Mouse (Mus musculus): ENCODE data around the gene Gm3558.
"Not testable (repeated sequence)": the region's sequence is repeated elsewhere in the genome, so short reads cannot be mapped to it uniquely, and the experiment has no call there.

The Gm3558 gene

DNA sequence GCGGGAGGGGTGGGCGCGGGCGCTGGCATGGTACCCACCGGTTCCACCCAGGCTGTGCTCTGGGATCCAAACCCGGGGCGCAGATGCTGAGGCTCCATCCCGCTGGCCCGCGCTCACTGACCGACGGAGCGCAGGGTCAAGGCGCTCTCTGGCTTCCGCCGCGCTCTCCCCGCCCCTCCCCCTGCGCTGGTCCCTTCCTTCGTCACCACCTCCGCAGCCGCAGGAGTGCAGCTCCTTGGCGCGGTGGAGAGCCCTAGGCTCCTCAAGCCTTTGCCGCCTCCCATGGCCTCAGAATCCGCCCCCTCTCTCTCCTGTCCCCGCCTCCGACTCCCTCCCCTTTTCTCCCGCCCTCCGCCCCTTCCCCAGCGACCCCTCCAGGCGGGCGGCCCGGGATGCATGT lies at the start of gene Gm3558:
Gm3558 (minus strand) TSS at position 185 of the 400 bp plus-strand sequence.
- DNase-seq (ENCODE audit: extremely low spot score, low spot score): not testable (repeated sequence)

DNA sequence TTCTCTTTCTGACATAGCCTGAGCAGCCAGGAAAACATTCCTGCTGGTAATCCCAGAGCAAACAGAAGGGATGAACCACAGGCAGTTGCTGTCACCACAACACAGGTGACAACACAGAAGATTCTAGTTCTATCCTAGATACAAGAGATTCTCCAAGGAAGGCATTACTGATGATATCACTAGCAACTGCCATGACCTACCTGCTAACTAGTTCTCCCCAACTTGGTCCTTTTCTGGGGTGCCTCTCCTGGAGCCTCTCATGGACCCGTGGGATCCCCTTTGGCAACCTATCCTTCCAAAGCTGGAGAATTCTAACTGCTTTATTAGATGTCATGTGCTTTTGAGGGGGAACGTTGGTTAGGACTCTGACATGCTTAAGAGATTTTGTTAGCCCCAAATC lies 27.1 kb upstream of the Gm3558 start, which contains the start of gene Gm10338:
Gm10338 (minus strand) TSS at position 101 of the 400 bp plus-strand sequence.
- not testable (repeated sequence) for DNase-seq (ENCODE audit: extremely low spot score, low spot score)

DNA sequence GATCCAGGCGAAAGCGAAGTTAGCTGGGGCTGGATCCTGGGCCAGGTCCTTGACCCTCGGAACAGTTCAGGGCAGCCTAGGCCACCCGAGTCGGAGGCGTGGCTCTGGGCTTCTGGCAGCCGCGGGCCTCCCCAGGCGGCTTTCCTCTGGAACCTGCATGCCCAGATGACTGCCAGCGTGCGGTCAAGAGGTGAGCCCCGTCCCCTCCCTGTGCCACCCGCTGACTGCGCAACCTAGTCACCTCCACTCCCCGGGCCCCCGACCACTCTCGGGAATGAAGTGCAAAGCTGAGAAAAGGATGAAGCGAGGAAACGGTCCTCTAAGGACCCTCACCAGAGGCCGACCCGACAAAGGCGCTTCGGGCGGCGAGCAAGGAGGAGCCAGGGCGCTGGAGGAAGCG lies 476 bp downstream of the Gm3558 start:
- not testable (repeated sequence) for DNase-seq (ENCODE audit: extremely low spot score, low spot score)

DNA sequence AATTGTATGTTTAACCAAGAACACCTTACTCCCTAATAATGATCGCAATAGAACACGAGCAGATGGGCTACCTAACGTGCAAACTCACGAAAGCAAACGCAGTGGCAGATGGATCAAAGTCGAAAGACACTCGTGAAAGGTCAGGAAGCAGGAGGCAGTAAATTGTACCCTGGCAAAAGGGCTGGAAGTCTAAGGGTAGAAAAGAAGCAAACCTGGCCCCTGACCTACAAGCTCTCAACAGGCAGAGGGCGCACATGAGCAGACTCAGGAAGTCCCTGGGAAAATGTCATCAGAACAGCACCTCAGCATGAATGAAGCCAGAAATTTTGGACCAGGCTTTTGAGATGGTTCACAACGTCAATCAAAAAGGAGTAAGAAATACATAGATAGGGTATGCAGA lies 1.1 kb downstream of the Gm3558 start:
- DNase-seq (ENCODE audit: extremely low spot score, low spot score): not testable (repeated sequence)
